Mouse (Mus musculus) spleen, adult 2 months (tissue): Measurements from ENCODE around the gene Cx3cl1.

Experiments
- CTCF ChIP-seq: fragments of 200-500 bp; IDR thresholded peaks from 2 replicates; pipeline ENCODE4 v1.5.1; 2011; ENCODE audit warnings: mild to moderate bottlenecking, inconsistent platforms; ENCODE audit not compliant: insufficient read depth, insufficient read length, insufficient replicate concordance; ENCODE audit errors: extremely low read depth
- POLR2A ChIP-seq: fragments of 200-500 bp; IDR thresholded peaks from 2 replicates; pipeline ENCODE4 v1.6.1; 2011; ENCODE audit warnings: low read depth, low read length, inconsistent platforms

DNA sequence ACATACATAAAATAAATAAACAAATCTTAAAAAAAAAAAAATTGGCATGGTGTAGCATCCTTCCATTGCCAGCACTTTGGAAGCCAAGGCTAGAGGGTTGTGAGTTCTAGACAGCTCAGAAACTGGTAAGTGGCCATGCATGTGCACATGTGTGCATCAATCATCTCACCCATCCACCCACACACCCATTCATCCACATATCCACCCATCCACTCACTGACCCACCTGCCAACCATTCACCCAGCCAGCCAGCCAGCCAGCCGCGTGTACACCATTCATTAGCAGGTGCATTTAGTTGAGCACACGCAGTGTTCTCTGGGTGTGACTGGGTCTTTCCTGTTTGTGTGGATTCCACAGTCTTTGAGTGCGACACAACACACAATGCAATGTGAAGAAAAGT is 34.0 kb downstream of the Cx3cl1 start:
- no peak for TF ChIP-seq CTCF
- no peak for TF ChIP-seq POLR2A
